Mouse (Mus musculus): ENCODE measurements at regions not wholly inside any gene's neighbourhood (a gene's known extent, or its start where the extent isn't known, plus 50 kb on each side); places are given as distances from the start of the nearest gene placed in this dataset.

- Histone ChIP-seq H3K9me3 (replicated peaks; ENCODE audit: control insufficient read depth, low read length) (no peaks in the 10 kb centered on the region), H3K27ac (ENCODE audit: low read depth) (no peak overlapping the region), H3K27me3 (ENCODE audit: control insufficient read depth, insufficient read depth, low read length) (no peaks in the 10 kb centered on the region), H3K9ac (replicated peaks; ENCODE audit: low read depth, low read length) (no peak overlapping the region), H3K4me3 (ENCODE audit: low read depth, low read length) (no peak overlapping the region), H3K4me2 (ENCODE audit: low read depth, low read length) (no peak overlapping the region), H3K36me3 (replicated peaks; ENCODE audit: control insufficient read depth, insufficient read depth, low read length) (no peaks in the 10 kb centered on the region), H3K4me1 (ENCODE audit: control insufficient read depth, insufficient read depth) (no peaks in the 10 kb centered on the region)
- no peak for ATAC-seq (ENCODE audit: insufficient read depth, low read depth)
- no peak for TF ChIP-seq CTCF (IDR thresholded peaks at IDR 0.05; ENCODE audit: low read depth)
- no peak for TF ChIP-seq EP300 (IDR thresholded peaks at IDR 0.05; ENCODE audit: low read depth)
- no peak for DNase-seq (ENCODE audit: low spot score)
- 82% methylated on average over 1 of the region's 1 CpGs for WGBS
Observed at GRCm38 (mm10) chr6:143579223-143579622, 412.2 kb downstream of the Etnk1 start.

- no peaks in the 10 kb centered on the region for H3K27me3 ChIP-seq (ENCODE audit: control insufficient read depth, insufficient read depth, low read length)
- no peaks in the 10 kb centered on the region for H3K4me1 ChIP-seq (ENCODE audit: control insufficient read depth, insufficient read depth)
- no peaks in the 10 kb centered on the region for H3K36me3 ChIP-seq (replicated peaks; ENCODE audit: control insufficient read depth, insufficient read depth, low read length)
- 63% methylated on average over 1 of the region's 1 CpGs for WGBS
- H3K9ac ChIP-seq (replicated peaks; ENCODE audit: low read depth, low read length), result no peak overlapping the region
- no peaks in the 10 kb centered on the region for H3K9me3 ChIP-seq (replicated peaks; ENCODE audit: control insufficient read depth, low read length)
- H3K27ac ChIP-seq (ENCODE audit: low read depth), result no peak overlapping the region
- no peak overlapping the region for H3K4me3 ChIP-seq (ENCODE audit: low read depth, low read length)
- H3K4me2 ChIP-seq (ENCODE audit: low read depth, low read length), result no peak overlapping the region
- no peak for ATAC-seq (ENCODE audit: insufficient read depth, low read depth)
- DNase-seq (ENCODE audit: low spot score), result no peak
- TF ChIP-seq EP300 (IDR thresholded peaks at IDR 0.05; ENCODE audit: low read depth) (no peak), CTCF (IDR thresholded peaks at IDR 0.05; ENCODE audit: low read depth) (no peak)
Observed at GRCm38 (mm10) chr6:143589666-143590065, 422.6 kb downstream of the Etnk1 start.

GRCm38 (mm10) chr6:143590231-143590630 is 423.2 kb downstream of the Etnk1 start:
- H3K9me3 ChIP-seq (replicated peaks; ENCODE audit: control insufficient read depth, low read length), result no peaks in the 10 kb centered on the region
- DNase-seq (ENCODE audit: low spot score), result no peak
- no peaks in the 10 kb centered on the region for H3K36me3 ChIP-seq (replicated peaks; ENCODE audit: control insufficient read depth, insufficient read depth, low read length)
- TF ChIP-seq EP300 (IDR thresholded peaks at IDR 0.05; ENCODE audit: low read depth), result no peak
- no peak for TF ChIP-seq CTCF (IDR thresholded peaks at IDR 0.05; ENCODE audit: low read depth)
- H3K4me1 ChIP-seq (ENCODE audit: control insufficient read depth, insufficient read depth), result no peaks in the 10 kb centered on the region
- WGBS, result 62% methylated on average over 4 of the region's 4 CpGs
- no peaks in the 10 kb centered on the region for H3K27me3 ChIP-seq (ENCODE audit: control insufficient read depth, insufficient read depth, low read length)
- no peak overlapping the region for H3K4me3 ChIP-seq (ENCODE audit: low read depth, low read length)
- no peak overlapping the region for H3K4me2 ChIP-seq (ENCODE audit: low read depth, low read length)
- ATAC-seq (ENCODE audit: insufficient read depth, low read depth), result no peak
- no peak overlapping the region for H3K27ac ChIP-seq (ENCODE audit: low read depth)
- H3K9ac ChIP-seq (replicated peaks; ENCODE audit: low read depth, low read length), result no peak overlapping the region

GRCm38 (mm10) chr6:143592490-143592889 is 425.5 kb downstream of the Etnk1 start:
- Histone ChIP-seq H3K4me1 (ENCODE audit: control insufficient read depth, insufficient read depth) (no peaks in the 10 kb centered on the region), H3K4me2 (ENCODE audit: low read depth, low read length) (no peak overlapping the region), H3K9me3 (replicated peaks; ENCODE audit: control insufficient read depth, low read length) (no peaks in the 10 kb centered on the region), H3K4me3 (ENCODE audit: low read depth, low read length) (no peak overlapping the region), H3K27me3 (ENCODE audit: control insufficient read depth, insufficient read depth, low read length) (no peaks in the 10 kb centered on the region), H3K9ac (replicated peaks; ENCODE audit: low read depth, low read length) (no peak overlapping the region), H3K36me3 (replicated peaks; ENCODE audit: control insufficient read depth, insufficient read depth, low read length) (no peaks in the 10 kb centered on the region), H3K27ac (ENCODE audit: low read depth) (no peak overlapping the region)
- 85% methylated on average over 3 of the region's 3 CpGs for WGBS
- TF ChIP-seq EP300 (IDR thresholded peaks at IDR 0.05; ENCODE audit: low read depth), result no peak
- TF ChIP-seq CTCF (IDR thresholded peaks at IDR 0.05; ENCODE audit: low read depth), result no peak; the same call in 1 of the 2 replicates
- DNase-seq (ENCODE audit: low spot score), result no peak
- no peak for ATAC-seq (ENCODE audit: insufficient read depth, low read depth)

GRCm38 (mm10) chr6:143595486-143595885 is 428.5 kb downstream of the Etnk1 start:
- TF ChIP-seq EP300 (IDR thresholded peaks at IDR 0.05; ENCODE audit: low read depth) (no peak), CTCF (IDR thresholded peaks at IDR 0.05; ENCODE audit: low read depth) (no peak)
- Histone ChIP-seq H3K36me3 (replicated peaks; ENCODE audit: control insufficient read depth, insufficient read depth, low read length) (no peaks in the 10 kb centered on the region), H3K27me3 (ENCODE audit: control insufficient read depth, insufficient read depth, low read length) (no peaks in the 10 kb centered on the region), H3K4me2 (ENCODE audit: low read depth, low read length) (no peak overlapping the region), H3K4me1 (ENCODE audit: control insufficient read depth, insufficient read depth) (no peaks in the 10 kb centered on the region), H3K9ac (replicated peaks; ENCODE audit: low read depth, low read length) (no peak overlapping the region), H3K9me3 (replicated peaks; ENCODE audit: control insufficient read depth, low read length) (no peaks in the 10 kb centered on the region), H3K27ac (ENCODE audit: low read depth) (no peak overlapping the region), H3K4me3 (ENCODE audit: low read depth, low read length) (no peak overlapping the region)
- WGBS, result 57% methylated on average over 2 of the region's 2 CpGs
- no peak for ATAC-seq (ENCODE audit: insufficient read depth, low read depth)
- DNase-seq (ENCODE audit: low spot score), result no peak

GRCm38 (mm10) chr6:143597414-143597813 is 430.4 kb downstream of the Etnk1 start:
- 73% methylated on average over 3 of the region's 3 CpGs for WGBS
- Histone ChIP-seq H3K4me1 (ENCODE audit: control insufficient read depth, insufficient read depth) (no peaks in the 10 kb centered on the region), H3K9ac (replicated peaks; ENCODE audit: low read depth, low read length) (no peak overlapping the region), H3K4me3 (ENCODE audit: low read depth, low read length) (no peak overlapping the region), H3K36me3 (replicated peaks; ENCODE audit: control insufficient read depth, insufficient read depth, low read length) (no peaks in the 10 kb centered on the region), H3K9me3 (replicated peaks; ENCODE audit: control insufficient read depth, low read length) (no peaks in the 10 kb centered on the region), H3K27me3 (ENCODE audit: control insufficient read depth, insufficient read depth, low read length) (no peaks in the 10 kb centered on the region), H3K27ac (ENCODE audit: low read depth) (no peak overlapping the region), H3K4me2 (ENCODE audit: low read depth, low read length) (no peak overlapping the region)
- ATAC-seq (ENCODE audit: insufficient read depth, low read depth) (no peak), DNase-seq (ENCODE audit: low spot score) (no peak)
- TF ChIP-seq EP300 (IDR thresholded peaks at IDR 0.05; ENCODE audit: low read depth) (no peak), CTCF (IDR thresholded peaks at IDR 0.05; ENCODE audit: low read depth) (no peak)
